Mouse (Mus musculus) midbrain, embryonic 10.5 days (tissue): ENCODE results near the gene Them5. TPM values are rescaled to one million over a fixed set of nuclear protein-coding genes. Genes with fewer than 3 reads are reported as not detected.

Source experiments
- DNase-seq: peaks from one replicate; pipeline ENCODE4 v3.0.0-alpha.2; 2017; ENCODE audit warnings: low spot score
- H3K27ac ChIP-seq: fragments of 300-500 bp; sonication (generic); replicated peaks from 2 replicates; pipeline ENCODE4 v1.5.1; 2016; ENCODE audit warnings: mild to moderate bottlenecking
- H3K27me3 ChIP-seq: fragments of 300-500 bp; sonication (generic); 2 replicates; pipeline ENCODE4 v1.6.1; 2016; ENCODE audit warnings: low read depth, mild to moderate bottlenecking; ENCODE audit not compliant: poor library complexity, severe bottlenecking
- H3K36me3 ChIP-seq: fragments of 300-500 bp; sonication (generic); 2 replicates; pipeline ENCODE4 v1.6.1; 2016; ENCODE audit warnings: mild to moderate bottlenecking, moderate library complexity
- H3K4me1 ChIP-seq: fragments of 300-500 bp; sonication (generic); 2 replicates; pipeline ENCODE4 v1.6.1; 2016
- H3K4me3 ChIP-seq: fragments of 300-500 bp; sonication (generic); 2 replicates; pipeline ENCODE4 v1.5.1; 2016; ENCODE audit warnings: mild to moderate bottlenecking, moderate library complexity
- H3K9me3 ChIP-seq: fragments of 300-500 bp; sonication (generic); replicated peaks from 2 replicates; pipeline ENCODE4 v1.6.1; 2016; ENCODE audit warnings: mild to moderate bottlenecking
- WGBS: fragments of 180-500 bp; shearing (Covaris S2); methylation state at CpG from one replicate; pipeline ENCODE4 v1.1.7; 2016; 5-methylcytosine and 5-hydroxymethylcytosine counted together
- polyA plus RNA-seq: library from polyadenylated mRNA; unstranded; fragments of >200 nt; fragmentation: Nextera tagmentation; extraction: Ambion mirVana; gene quantifications from 2 replicates; pipeline ENCODE4 v1.2.1, GENCODE M21; 2016

The Them5 gene
- polyA plus RNA-seq, 1 experiment from 2014 or later, result not detected

GRCm38 (mm10) chr3:94392128-94392527 is 50.2 kb downstream of the Them5 start:
- Histone ChIP-seq H3K27ac (no peak overlapping the region), H3K36me3 (no peaks in the 10 kb centered on the region), H3K27me3 (peaks cover 9% of the 10 kb centered on the region), H3K9me3 (no peaks in the 10 kb centered on the region), H3K4me1 (no peaks in the 10 kb centered on the region), H3K4me3 (no peak overlapping the region)
- no peak for DNase-seq
- 86% methylated on average over 2 of the region's 2 CpGs for WGBS

GRCm38 (mm10) chr3:94393049-94393448 is 51.1 kb downstream of the Them5 start:
- 74% methylated on average over 4 of the region's 4 CpGs for WGBS
- Histone ChIP-seq H3K36me3 (no peaks in the 10 kb centered on the region), H3K27ac (no peak overlapping the region), H3K9me3 (no peaks in the 10 kb centered on the region), H3K4me3 (no peak overlapping the region), H3K4me1 (no peaks in the 10 kb centered on the region), H3K27me3 (peaks cover 18% of the 10 kb centered on the region)
- no peak for DNase-seq

GRCm38 (mm10) chr3:94396336-94396735 is 54.4 kb downstream of the Them5 start:
- Histone ChIP-seq H3K36me3 (no peaks in the 10 kb centered on the region), H3K4me3 (no peak overlapping the region), H3K9me3 (no peaks in the 10 kb centered on the region), H3K27ac (no peak overlapping the region), H3K4me1 (peaks cover 20% of the 10 kb centered on the region), H3K27me3 (peaks cover 51% of the 10 kb centered on the region)
- WGBS, result 76% methylated on average over 1 of the region's 1 CpGs
- DNase-seq, result no peak

- Histone ChIP-seq H3K9me3 (no peaks in the 10 kb centered on the region), H3K4me3 (no peak overlapping the region)
- DNase-seq, result no peak
Measured at GRCm38 (mm10) chr3:94396851-94397250, 55.0 kb downstream of the Them5 start.

More at GRCm38 (mm10) chr3:94396851-94397250, 55.0 kb downstream of the Them5 start:
- Histone ChIP-seq H3K4me1 (peaks cover 20% of the 10 kb centered on the region), H3K27me3 (peaks cover 56% of the 10 kb centered on the region), H3K36me3 (no peaks in the 10 kb centered on the region), H3K27ac (no peak overlapping the region)
- 88% methylated on average over 4 of the region's 4 CpGs for WGBS

Other genes starting within 250 kb of the Them5 start
- not detected in 2 replicates for gene Gm10696, start 163.9 kb upstream of the Them5 start, polyA plus RNA-seq
- not detected in 2 replicates for gene Gm5286, start 145.4 kb upstream of the Them5 start, polyA plus RNA-seq
- not detected in 2 replicates for gene Gm4778, start 78.1 kb upstream of the Them5 start, polyA plus RNA-seq
- 9.4 and 10.4 TPM in 2 replicates for gene Them4, start 32.0 kb upstream of the Them5 start, polyA plus RNA-seq
- 0.23 and 0.68 TPM in 2 replicates for gene C2cd4d, start 20.3 kb downstream of the Them5 start, polyA plus RNA-seq
- gene Rorc, start 30.7 kb downstream of the Them5 start, polyA plus RNA-seq, result 0.14 TPM in 1 of 2 replicates, not detected in the other
- 0.71 and 0.72 TPM in 2 replicates for gene Lingo4, start 56.4 kb downstream of the Them5 start, polyA plus RNA-seq
- gene Tdrkh, start 71.2 kb downstream of the Them5 start, polyA plus RNA-seq, result 45.2 and 53.8 TPM in 2 replicates
- gene Mrpl9, start 101.2 kb downstream of the Them5 start, polyA plus RNA-seq, result 71.7 and 72.9 TPM in 2 replicates
- 0.58 and 0.65 TPM in 2 replicates for gene Oaz3, start 101.8 kb downstream of the Them5 start, polyA plus RNA-seq
- 69.0 and 128 TPM in 2 replicates for gene Celf3, start 136.2 kb downstream of the Them5 start, polyA plus RNA-seq
- gene Riiad1, start 138.2 kb downstream of the Them5 start, polyA plus RNA-seq, result 8.4 and 12.5 TPM in 2 replicates
- gene Snx27, start 240.6 kb downstream of the Them5 start, polyA plus RNA-seq, result 44.8 and 48.6 TPM in 2 replicates